Mouse (Mus musculus): Measurements from ENCODE around the gene Adamtsl1. TPM values are rescaled to one million over a fixed set of nuclear protein-coding genes. Genes with fewer than 3 reads are reported as not detected.

Adamtsl1 gene
- polyA plus RNA-seq, 1 experiment: 2.7 TPM

DNA sequence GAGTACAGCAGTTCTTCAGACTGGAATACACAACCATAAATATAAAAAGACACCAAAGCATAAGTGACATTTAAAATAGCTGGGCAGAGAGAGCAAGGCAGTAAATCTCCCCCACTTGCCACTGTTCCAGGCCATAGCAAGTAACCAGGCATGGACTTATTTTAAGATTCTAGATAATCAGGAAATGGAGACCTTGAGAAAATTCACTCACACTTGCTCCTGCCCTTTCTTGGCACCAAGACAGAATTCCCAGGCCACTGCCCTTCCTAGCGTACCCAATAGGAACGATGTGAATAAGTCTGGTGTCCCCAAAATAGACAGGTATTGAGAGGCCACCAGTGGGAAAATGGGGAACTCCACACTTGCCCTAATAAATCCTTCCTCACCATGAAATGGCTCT, 883.5 kb downstream of the Adamtsl1 start:
- H3K36me3 ChIP-seq (ENCODE audit: control insufficient read depth, insufficient read depth): no peaks in the 10 kb centered on the region
- no peak overlapping the region for H3K4me3 ChIP-seq
- TF ChIP-seq CEBPB (IDR thresholded peaks at IDR 0.05; ENCODE audit: insufficient read depth, poor library complexity, severe bottlenecking): no peak
- TF ChIP-seq MAX (IDR thresholded peaks at IDR 0.05; ENCODE audit: low read depth): no peak
- no peak for TF ChIP-seq POLR2A (IDR thresholded peaks at IDR 0.05; ENCODE audit: insufficient read length, low read depth)
- TF ChIP-seq TCF12 (IDR thresholded peaks at IDR 0.05; ENCODE audit: insufficient read depth, poor library complexity, severe bottlenecking): no peak
- TF ChIP-seq POLR2AphosphoS2 (IDR thresholded peaks at IDR 0.05; ENCODE audit: insufficient read length, low read depth): no peak
- TF ChIP-seq E2F4 (IDR thresholded peaks at IDR 0.05; ENCODE audit: insufficient read depth): no peak
- no peak for TF ChIP-seq REST (IDR thresholded peaks at IDR 0.05; ENCODE audit: insufficient read depth, insufficient read length)
- TF ChIP-seq MYOD1 (IDR thresholded peaks at IDR 0.05; ENCODE audit: control insufficient read depth in 1 of 3, insufficient read length in 2 of 3, low read depth in 2 of 3): no peak
- TF ChIP-seq USF1 (IDR thresholded peaks at IDR 0.05; ENCODE audit: low read depth): no peak
- no peak for TF ChIP-seq SRF (IDR thresholded peaks at IDR 0.05; ENCODE audit: control insufficient read depth, insufficient read length, low read depth)
- no peak for TF ChIP-seq TCF3 (IDR thresholded peaks at IDR 0.05; ENCODE audit: insufficient read length, low read depth)
- TF ChIP-seq MYOG (IDR thresholded peaks at IDR 0.05; ENCODE audit: control insufficient read depth in 1 of 3, insufficient read depth in 1 of 3, insufficient read length in 2 of 3, low read depth in 2 of 3): no peak
- H3K27me3 ChIP-seq (ENCODE audit: control insufficient read depth, insufficient read depth, insufficient read length): no peaks in the 10 kb centered on the region
- H3K79me2 ChIP-seq (ENCODE audit: control insufficient read depth, insufficient read depth): no peaks in the 10 kb centered on the region
- H3ac ChIP-seq (ENCODE audit: control insufficient read depth, insufficient read length): no peak overlapping the region
- no peak overlapping the region for H3K4me2 ChIP-seq (ENCODE audit: low read depth)

DNA sequence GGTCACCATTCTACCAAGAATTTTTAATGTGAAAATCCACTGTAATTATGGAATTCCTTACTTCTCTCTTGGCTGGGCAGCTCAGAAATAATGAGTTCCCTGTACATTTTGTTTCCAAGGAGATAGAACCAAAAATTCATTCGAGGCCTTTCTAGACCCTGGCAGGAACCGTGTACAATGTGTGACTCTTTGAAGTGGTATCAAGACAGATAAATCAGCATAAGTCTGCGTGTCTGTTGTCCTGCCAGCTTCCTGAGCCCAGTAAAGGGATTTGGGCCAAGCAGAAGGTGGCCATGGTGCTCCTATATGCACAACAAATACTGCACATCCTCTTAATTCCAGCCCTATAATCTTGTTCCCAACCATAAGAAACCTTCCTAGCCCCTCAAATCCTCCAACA, 887.1 kb downstream of the Adamtsl1 start:
- H3K79me2 ChIP-seq (ENCODE audit: control insufficient read depth, insufficient read depth): no peaks in the 10 kb centered on the region
- H3K27me3 ChIP-seq (ENCODE audit: control insufficient read depth, insufficient read depth, insufficient read length): no peaks in the 10 kb centered on the region
- no peaks in the 10 kb centered on the region for H3K36me3 ChIP-seq (ENCODE audit: control insufficient read depth, insufficient read depth)
- H3K4me2 ChIP-seq (ENCODE audit: low read depth): no peak overlapping the region
- H3ac ChIP-seq (ENCODE audit: control insufficient read depth, insufficient read length): no peak overlapping the region
- TF ChIP-seq TCF3 (IDR thresholded peaks at IDR 0.05; ENCODE audit: insufficient read length, low read depth) (no peak), E2F4 (IDR thresholded peaks at IDR 0.05; ENCODE audit: insufficient read depth) (no peak), TCF12 (IDR thresholded peaks at IDR 0.05; ENCODE audit: insufficient read depth, poor library complexity, severe bottlenecking) (no peak), REST (IDR thresholded peaks at IDR 0.05; ENCODE audit: insufficient read depth, insufficient read length) (no peak), SRF (IDR thresholded peaks at IDR 0.05; ENCODE audit: control insufficient read depth, insufficient read length, low read depth) (no peak), MYOD1 (IDR thresholded peaks at IDR 0.05; ENCODE audit: control insufficient read depth in 1 of 3, insufficient read length in 2 of 3, low read depth in 2 of 3) (no peak), CEBPB (IDR thresholded peaks at IDR 0.05; ENCODE audit: insufficient read depth, poor library complexity, severe bottlenecking) (no peak), POLR2A (IDR thresholded peaks at IDR 0.05; ENCODE audit: insufficient read length, low read depth) (no peak), USF1 (IDR thresholded peaks at IDR 0.05; ENCODE audit: low read depth) (no peak), POLR2AphosphoS2 (IDR thresholded peaks at IDR 0.05; ENCODE audit: insufficient read length, low read depth) (no peak), MAX (IDR thresholded peaks at IDR 0.05; ENCODE audit: low read depth) (no peak), MYOG (IDR thresholded peaks at IDR 0.05; ENCODE audit: control insufficient read depth in 1 of 3, insufficient read depth in 1 of 3, insufficient read length in 2 of 3, low read depth in 2 of 3) (no peak)
- no peak overlapping the region for H3K4me3 ChIP-seq

DNA sequence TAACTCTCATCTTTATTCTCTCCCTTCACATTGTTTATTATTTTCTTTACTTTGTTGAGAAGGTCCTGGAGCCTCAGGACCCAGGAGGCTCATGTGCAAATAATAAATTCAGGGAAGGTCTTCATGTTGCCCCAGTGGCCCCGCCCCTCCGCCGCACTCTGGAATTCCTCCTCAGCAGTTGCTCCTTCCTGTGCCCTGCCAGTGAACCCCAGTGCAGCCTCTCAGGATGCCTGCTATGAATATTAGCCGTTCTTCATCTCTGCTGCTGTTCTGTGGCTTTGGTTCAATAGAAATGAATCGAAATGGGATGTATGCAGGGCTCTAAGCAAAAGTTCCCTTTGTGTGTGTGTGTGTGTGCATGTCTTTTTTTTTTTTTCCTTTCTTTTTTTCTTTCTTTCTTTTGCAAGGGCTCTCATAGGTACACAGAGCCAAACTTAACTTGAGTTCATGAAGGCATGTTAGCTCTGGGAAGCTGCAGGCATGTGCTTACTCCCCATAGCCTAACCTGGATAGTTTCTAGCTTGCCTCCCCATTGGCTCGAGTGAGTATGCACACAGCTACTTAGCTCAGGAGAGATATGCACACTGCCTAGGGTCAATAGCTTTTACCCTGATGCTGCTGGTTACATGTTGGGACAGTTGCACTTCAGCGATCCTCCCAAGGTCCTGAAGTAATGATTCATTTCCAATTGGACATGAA, 892.7 kb downstream of the Adamtsl1 start:
- TF ChIP-seq USF1 (IDR thresholded peaks at IDR 0.05; ENCODE audit: low read depth) (no peak), POLR2A (IDR thresholded peaks at IDR 0.05; ENCODE audit: insufficient read length, low read depth) (no peak), CEBPB (IDR thresholded peaks at IDR 0.05; ENCODE audit: insufficient read depth, poor library complexity, severe bottlenecking) (no peak), POLR2AphosphoS2 (IDR thresholded peaks at IDR 0.05; ENCODE audit: insufficient read length, low read depth) (no peak), MYOG (IDR thresholded peaks at IDR 0.05; ENCODE audit: control insufficient read depth in 1 of 3, insufficient read depth in 1 of 3, insufficient read length in 2 of 3, low read depth in 2 of 3) (no peak), TCF12 (IDR thresholded peaks at IDR 0.05; ENCODE audit: insufficient read depth, poor library complexity, severe bottlenecking) (no peak), E2F4 (IDR thresholded peaks at IDR 0.05; ENCODE audit: insufficient read depth) (no peak), MYOD1 (IDR thresholded peaks at IDR 0.05; ENCODE audit: control insufficient read depth in 1 of 3, insufficient read length in 2 of 3, low read depth in 2 of 3) (no peak), SRF (IDR thresholded peaks at IDR 0.05; ENCODE audit: control insufficient read depth, insufficient read length, low read depth) (no peak), REST (IDR thresholded peaks at IDR 0.05; ENCODE audit: insufficient read depth, insufficient read length) (no peak), MAX (IDR thresholded peaks at IDR 0.05; ENCODE audit: low read depth) (no peak), TCF3 (IDR thresholded peaks at IDR 0.05; ENCODE audit: insufficient read length, low read depth) (no peak)
- Histone ChIP-seq H3K79me2 (ENCODE audit: control insufficient read depth, insufficient read depth) (no peaks in the 10 kb centered on the region), H3K27me3 (ENCODE audit: control insufficient read depth, insufficient read depth, insufficient read length) (no peaks in the 10 kb centered on the region), H3K4me3 (no peak overlapping the region), H3ac (ENCODE audit: control insufficient read depth, insufficient read length) (no peak overlapping the region), H3K36me3 (ENCODE audit: control insufficient read depth, insufficient read depth) (no peaks in the 10 kb centered on the region), H3K4me2 (ENCODE audit: low read depth) (no peak overlapping the region)

DNA sequence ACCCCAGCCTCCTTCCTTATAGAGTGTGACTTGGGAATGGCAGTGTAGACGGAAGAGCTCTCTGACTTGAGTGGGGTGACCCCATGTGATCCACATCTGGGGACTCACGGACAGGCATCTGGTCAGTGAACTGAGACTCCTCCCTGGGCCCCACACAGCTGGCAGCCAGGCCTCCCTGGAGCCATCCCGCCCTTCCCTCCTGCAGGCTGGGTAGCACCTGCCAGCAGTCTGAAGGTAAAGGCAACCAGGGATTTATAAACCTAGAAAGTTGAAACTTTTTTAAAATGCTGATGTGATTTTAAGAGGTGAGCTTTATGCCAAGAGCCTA, 893.2 kb downstream of the Adamtsl1 start:
- no peaks in the 10 kb centered on the region for H3K36me3 ChIP-seq (ENCODE audit: control insufficient read depth, insufficient read depth)
- TF ChIP-seq POLR2AphosphoS2 (IDR thresholded peaks at IDR 0.05; ENCODE audit: insufficient read length, low read depth) (no peak), TCF12 (IDR thresholded peaks at IDR 0.05; ENCODE audit: insufficient read depth, poor library complexity, severe bottlenecking) (no peak), MAX (IDR thresholded peaks at IDR 0.05; ENCODE audit: low read depth) (no peak), SRF (IDR thresholded peaks at IDR 0.05; ENCODE audit: control insufficient read depth, insufficient read length, low read depth) (no peak), E2F4 (IDR thresholded peaks at IDR 0.05; ENCODE audit: insufficient read depth) (no peak)
- H3K79me2 ChIP-seq (ENCODE audit: control insufficient read depth, insufficient read depth): no peaks in the 10 kb centered on the region

More for the DNA sequence above, 893.2 kb downstream of the Adamtsl1 start:
- no peak overlapping the region for H3ac ChIP-seq (ENCODE audit: control insufficient read depth, insufficient read length)
- H3K4me3 ChIP-seq: no peak overlapping the region
- H3K4me2 ChIP-seq (ENCODE audit: low read depth): no peak overlapping the region
- H3K27me3 ChIP-seq (ENCODE audit: control insufficient read depth, insufficient read depth, insufficient read length): no peaks in the 10 kb centered on the region

Data from myocyte (in vitro differentiated cells).